Mouse (Mus musculus): ENCODE data around the gene Vav1. TPM values are rescaled to one million over a fixed set of nuclear protein-coding genes. Genes with fewer than 3 reads are reported as not detected.

Vav1 gene
- polyA plus RNA-seq, 1 experiment from 2014 or later, result 1.4 TPM

- peaks cover 0 to 3% of the 10 kb centered on the region in 2 experiments; a peak in 1 of 4 replicates for H3K4me1 ChIP-seq (ENCODE audit: control insufficient read depth in 2 of 2, insufficient read depth in 2 of 2, low read length in 2 of 2)
- no peak for ATAC-seq (ENCODE audit: insufficient number of reproducible peaks, insufficient read depth, low FRiP score, low read depth)
- H3K9me3 ChIP-seq (ENCODE audit: control insufficient read depth, low read length), result no peaks in the 10 kb centered on the region
- no peak overlapping the region for H3K27ac ChIP-seq (replicated peaks in 1 of 2; ENCODE audit: control insufficient read depth in 1 of 2, insufficient read depth in 1 of 2, low read depth in 2 of 2, low read length in 2 of 2)
- no peaks in the 10 kb centered on the region for H3K36me3 ChIP-seq (ENCODE audit: control insufficient read depth, insufficient read depth, low read length)
- H3K27me3 ChIP-seq (ENCODE audit: control insufficient read depth, insufficient read depth, low read length), result no peaks in the 10 kb centered on the region
- no peak overlapping the region for H3K4me2 ChIP-seq (ENCODE audit: low read length)
- H3K4me3 ChIP-seq (ENCODE audit: control insufficient read depth in 1 of 2, insufficient read depth in 1 of 2, low read depth in 1 of 2, low read length in 2 of 2), result no peak overlapping the region
- no peak overlapping the region for H3K9ac ChIP-seq (ENCODE audit: low read length)
- 66% methylated on average over 8 of the region's 8 CpGs for WGBS
These were observed 7.9 kb downstream of the Vav1 start for GRCm38 (mm10) chr17:57286718-57287355.

GRCm38 (mm10) chr17:57289252-57289651, 10.4 kb downstream of the Vav1 start:
- Histone ChIP-seq H3K4me2 (ENCODE audit: low read length) (no peak overlapping the region), H3K36me3 (ENCODE audit: control insufficient read depth, insufficient read depth, low read length) (no peaks in the 10 kb centered on the region), H3K27me3 (ENCODE audit: control insufficient read depth, insufficient read depth, low read length) (no peaks in the 10 kb centered on the region), H3K9ac (ENCODE audit: low read length) (no peak overlapping the region), H3K27ac (replicated peaks in 1 of 2; ENCODE audit: control insufficient read depth in 1 of 2, insufficient read depth in 1 of 2, low read depth in 2 of 2, low read length in 2 of 2) (no peak overlapping the region), H3K4me3 (ENCODE audit: control insufficient read depth in 1 of 2, insufficient read depth in 1 of 2, low read depth in 1 of 2, low read length in 2 of 2) (no peak overlapping the region), H3K4me1 (ENCODE audit: control insufficient read depth in 2 of 2, insufficient read depth in 2 of 2, low read length in 2 of 2) (peaks cover 0 to 3% of the 10 kb centered on the region in 2 experiments; a peak in 1 of 4 replicates), H3K9me3 (ENCODE audit: control insufficient read depth, low read length) (no peaks in the 10 kb centered on the region)
- no peak for ATAC-seq (ENCODE audit: insufficient number of reproducible peaks, insufficient read depth, low FRiP score, low read depth)
- 72% methylated on average over 5 of the region's 5 CpGs for WGBS

- H3K9ac ChIP-seq (ENCODE audit: low read length), result no peak overlapping the region
- ATAC-seq (ENCODE audit: insufficient number of reproducible peaks, insufficient read depth, low FRiP score, low read depth), result no peak
- peak overlapping the region; percentile 49 to 53 for H3K27ac ChIP-seq (replicated peaks in 1 of 2; ENCODE audit: control insufficient read depth in 1 of 2, insufficient read depth in 1 of 2, low read depth in 2 of 2, low read length in 2 of 2)
- H3K9me3 ChIP-seq (ENCODE audit: control insufficient read depth, low read length), result no peaks in the 10 kb centered on the region
- H3K4me1 ChIP-seq (ENCODE audit: control insufficient read depth in 2 of 2, insufficient read depth in 2 of 2, low read length in 2 of 2), result peaks cover 0 to 3% of the 10 kb centered on the region in 2 experiments; a peak in 1 of 4 replicates
- H3K36me3 ChIP-seq (ENCODE audit: control insufficient read depth, insufficient read depth, low read length), result no peaks in the 10 kb centered on the region
- H3K4me2 ChIP-seq (ENCODE audit: low read length), result peak overlapping the region; percentile 0; the same call in 1 of the 2 replicates
- no peaks in the 10 kb centered on the region for H3K27me3 ChIP-seq (ENCODE audit: control insufficient read depth, insufficient read depth, low read length)
- no peak overlapping the region for H3K4me3 ChIP-seq (ENCODE audit: control insufficient read depth in 1 of 2, insufficient read depth in 1 of 2, low read depth in 1 of 2, low read length in 2 of 2)
- WGBS, result 65% methylated on average over 9 of the region's 9 CpGs
These were observed 11.2 kb downstream of the Vav1 start for GRCm38 (mm10) chr17:57290001-57290670.

- peak overlapping the region; percentile 0; the same call in 1 of the 2 replicates for H3K4me2 ChIP-seq (ENCODE audit: low read length)
- H3K27me3 ChIP-seq (ENCODE audit: control insufficient read depth, insufficient read depth, low read length), result no peaks in the 10 kb centered on the region
- H3K9me3 ChIP-seq (ENCODE audit: control insufficient read depth, low read length), result no peaks in the 10 kb centered on the region
- 50% methylated on average over 7 of the region's 7 CpGs for WGBS
- H3K27ac ChIP-seq (replicated peaks in 1 of 2; ENCODE audit: control insufficient read depth in 1 of 2, insufficient read depth in 1 of 2, low read depth in 2 of 2, low read length in 2 of 2), result peak overlapping the region; percentile 44 to 49; a peak in 3 of 4 replicates
- no peak overlapping the region for H3K9ac ChIP-seq (ENCODE audit: low read length)
- H3K36me3 ChIP-seq (ENCODE audit: control insufficient read depth, insufficient read depth, low read length), result no peaks in the 10 kb centered on the region
- H3K4me3 ChIP-seq (ENCODE audit: control insufficient read depth in 1 of 2, insufficient read depth in 1 of 2, low read depth in 1 of 2, low read length in 2 of 2), result no peak overlapping the region
- peaks cover 0 to 3% of the 10 kb centered on the region in 2 experiments; a peak in 1 of 4 replicates for H3K4me1 ChIP-seq (ENCODE audit: control insufficient read depth in 2 of 2, insufficient read depth in 2 of 2, low read length in 2 of 2)
- no peak for ATAC-seq (ENCODE audit: insufficient number of reproducible peaks, insufficient read depth, low FRiP score, low read depth)
These were observed 11.8 kb downstream of the Vav1 start for GRCm38 (mm10) chr17:57290671-57291055.

- Histone ChIP-seq H3K4me3 (ENCODE audit: control insufficient read depth in 1 of 2, insufficient read depth in 1 of 2, low read depth in 1 of 2, low read length in 2 of 2) (no peak overlapping the region), H3K9ac (ENCODE audit: low read length) (no peak overlapping the region), H3K4me2 (ENCODE audit: low read length) (no peak overlapping the region), H3K4me1 (ENCODE audit: control insufficient read depth in 2 of 2, insufficient read depth in 2 of 2, low read length in 2 of 2) (peaks cover 0 to 3% of the 10 kb centered on the region in 2 experiments; a peak in 1 of 4 replicates), H3K9me3 (ENCODE audit: control insufficient read depth, low read length) (no peaks in the 10 kb centered on the region), H3K36me3 (ENCODE audit: control insufficient read depth, insufficient read depth, low read length) (no peaks in the 10 kb centered on the region), H3K27me3 (ENCODE audit: control insufficient read depth, insufficient read depth, low read length) (no peaks in the 10 kb centered on the region), H3K27ac (replicated peaks in 1 of 2; ENCODE audit: control insufficient read depth in 1 of 2, insufficient read depth in 1 of 2, low read depth in 2 of 2, low read length in 2 of 2) (no peak overlapping the region)
- 86% methylated on average over 2 of the region's 2 CpGs for WGBS
- no peak for ATAC-seq (ENCODE audit: insufficient number of reproducible peaks, insufficient read depth, low FRiP score, low read depth)
These were observed 13.4 kb downstream of the Vav1 start for GRCm38 (mm10) chr17:57292302-57292701.

GRCm38 (mm10) chr17:57292968-57293367, 14.1 kb downstream of the Vav1 start:
- Histone ChIP-seq H3K9me3 (ENCODE audit: control insufficient read depth, low read length) (no peaks in the 10 kb centered on the region), H3K27ac (replicated peaks in 1 of 2; ENCODE audit: control insufficient read depth in 1 of 2, insufficient read depth in 1 of 2, low read depth in 2 of 2, low read length in 2 of 2) (no peak overlapping the region), H3K36me3 (ENCODE audit: control insufficient read depth, insufficient read depth, low read length) (no peaks in the 10 kb centered on the region), H3K9ac (ENCODE audit: low read length) (no peak overlapping the region), H3K4me2 (ENCODE audit: low read length) (no peak overlapping the region), H3K4me3 (ENCODE audit: control insufficient read depth in 1 of 2, insufficient read depth in 1 of 2, low read depth in 1 of 2, low read length in 2 of 2) (no peak overlapping the region), H3K4me1 (ENCODE audit: control insufficient read depth in 2 of 2, insufficient read depth in 2 of 2, low read length in 2 of 2) (peaks cover 0 to 3% of the 10 kb centered on the region in 2 experiments; a peak in 1 of 4 replicates), H3K27me3 (ENCODE audit: control insufficient read depth, insufficient read depth, low read length) (no peaks in the 10 kb centered on the region)
- 92% methylated on average over 9 of the region's 9 CpGs for WGBS
- ATAC-seq (ENCODE audit: insufficient number of reproducible peaks, insufficient read depth, low FRiP score, low read depth), result no peak

GRCm38 (mm10) chr17:57295935-57296334, 17.0 kb downstream of the Vav1 start:
- H3K4me3 ChIP-seq (ENCODE audit: control insufficient read depth in 1 of 2, insufficient read depth in 1 of 2, low read depth in 1 of 2, low read length in 2 of 2), result no peak overlapping the region
- H3K36me3 ChIP-seq (ENCODE audit: control insufficient read depth, insufficient read depth, low read length), result no peaks in the 10 kb centered on the region
- no peaks in the 10 kb centered on the region for H3K4me1 ChIP-seq (ENCODE audit: control insufficient read depth in 2 of 2, insufficient read depth in 2 of 2, low read length in 2 of 2)
- H3K4me2 ChIP-seq (ENCODE audit: low read length), result no peak overlapping the region
- 90% methylated on average over 9 of the region's 9 CpGs for WGBS
- H3K9ac ChIP-seq (ENCODE audit: low read length), result no peak overlapping the region
- H3K27ac ChIP-seq (replicated peaks in 1 of 2; ENCODE audit: control insufficient read depth in 1 of 2, insufficient read depth in 1 of 2, low read depth in 2 of 2, low read length in 2 of 2), result no peak overlapping the region
- no peaks in the 10 kb centered on the region for H3K27me3 ChIP-seq (ENCODE audit: control insufficient read depth, insufficient read depth, low read length)
- no peak for ATAC-seq (ENCODE audit: insufficient number of reproducible peaks, insufficient read depth, low FRiP score, low read depth)
- no peaks in the 10 kb centered on the region for H3K9me3 ChIP-seq (ENCODE audit: control insufficient read depth, low read length)

Data from heart, embryonic 14.5 days (tissue).